Mouse (Mus musculus): ENCODE measurements around the gene Fam166a. TPM values are rescaled to one million over a fixed set of nuclear protein-coding genes. Genes with fewer than 3 reads are reported as not detected.
A peak's percentile ranks its signal among the peaks of the same experiment; 100 is the strongest.

The Fam166a gene
- polyA plus RNA-seq, 1 experiment from 2014 or later = 0.93 TPM

DNA sequence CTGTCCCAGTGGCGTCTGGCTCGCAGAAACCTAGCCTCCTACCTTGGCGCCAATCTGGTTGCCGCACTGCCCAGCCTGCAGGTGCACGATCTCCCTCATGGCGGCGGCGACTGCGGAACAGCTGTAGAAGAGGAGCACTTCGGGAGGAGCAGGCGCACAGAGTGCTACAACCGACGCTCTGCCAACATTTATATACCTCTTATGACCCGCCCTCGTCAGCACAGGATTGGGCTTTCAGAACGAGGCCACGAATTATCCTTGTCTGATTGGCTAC is 5.9 kb downstream of the Fam166a start, which contains the start of gene Tubb4b:
Gene Tubb4b, minus strand, starts transcription at position 211 of the 274 bp plus-strand sequence.
- 0% methylated on average over 17 of the region's 17 CpGs for WGBS

DNA sequence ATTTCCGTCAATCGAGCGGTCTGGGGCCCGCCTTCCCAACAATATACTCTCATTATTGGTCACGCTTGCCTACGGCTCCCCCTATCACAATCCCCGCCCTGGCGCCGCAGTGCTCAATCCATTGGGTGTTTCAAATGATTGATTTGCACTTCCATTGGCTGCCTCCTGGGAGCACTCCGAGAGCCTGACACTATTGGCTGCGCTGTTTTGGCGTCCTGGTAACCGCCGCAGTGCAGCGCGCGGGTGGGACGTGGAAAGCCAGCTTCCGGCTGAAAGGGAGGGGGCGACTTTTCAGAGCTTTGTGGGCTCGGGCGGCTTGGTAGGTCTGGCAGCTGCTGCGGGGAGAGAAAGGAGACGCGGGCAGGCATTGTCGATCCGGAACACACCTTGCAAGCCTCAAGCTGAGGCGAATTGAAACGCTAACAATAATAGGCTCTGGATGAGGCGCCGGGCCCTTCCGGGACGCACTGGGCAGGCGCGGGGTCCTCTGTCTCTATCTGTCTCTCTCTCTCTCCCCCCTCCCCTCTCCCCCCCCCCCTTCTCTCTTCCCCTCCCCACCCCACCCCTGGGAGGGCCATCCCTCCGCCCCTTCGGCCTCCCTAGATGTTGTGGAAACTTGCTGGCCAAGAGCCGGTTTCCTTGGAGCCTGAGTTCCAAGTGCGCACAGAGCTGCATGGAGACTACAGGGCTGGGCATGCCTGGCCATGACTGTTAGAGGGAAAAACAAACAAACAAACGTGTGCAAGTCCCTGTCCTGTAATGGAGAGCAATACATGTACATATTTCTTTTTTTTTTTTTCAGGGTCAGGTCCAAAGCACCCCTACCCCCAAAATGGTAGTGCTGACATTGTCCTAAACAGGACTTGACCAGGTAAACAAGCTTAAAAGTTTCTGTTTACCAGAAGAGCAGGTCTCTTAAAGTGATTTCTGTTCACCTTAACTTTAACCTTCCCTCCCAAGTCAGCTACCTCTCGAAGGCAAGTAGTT is 6.5 kb downstream of the Fam166a start:
- peak; percentile 93 for ATAC-seq (ENCODE audit: insufficient number of reproducible peaks, insufficient read depth, low FRiP score, low read depth)
- Histone ChIP-seq H3K27ac (replicated peaks in 1 of 2; ENCODE audit: control insufficient read depth in 1 of 2, insufficient read depth in 1 of 2, low read depth in 2 of 2, low read length in 2 of 2) (peak overlapping the region; percentile 97 to 100), H3K4me3 (ENCODE audit: control insufficient read depth in 1 of 2, insufficient read depth in 1 of 2, low read depth in 1 of 2, low read length in 2 of 2) (peak overlapping the region; percentile 71 to 91), H3K9ac (ENCODE audit: low read length) (peak overlapping the region; percentile 77), H3K4me2 (ENCODE audit: low read length) (peak overlapping the region; percentile 60), H3K9me3 (ENCODE audit: control insufficient read depth, low read length) (no peaks in the 10 kb centered on the region), H3K36me3 (ENCODE audit: control insufficient read depth, insufficient read depth, low read length) (peaks cover 20% of the 10 kb centered on the region), H3K4me1 (ENCODE audit: control insufficient read depth in 2 of 2, insufficient read depth in 2 of 2, low read length in 2 of 2) (peaks cover 5 to 21% of the 10 kb centered on the region in 2 experiments), H3K27me3 (ENCODE audit: control insufficient read depth, insufficient read depth, low read length) (peaks cover 3% of the 10 kb centered on the region; the same call in 1 of the 2 replicates)
- 2% methylated on average over 41 of the region's 41 CpGs for WGBS

More for the DNA sequence above, 5.9 kb downstream of the Fam166a start, which contains the start of gene Tubb4b:
- Histone ChIP-seq H3K4me2 (ENCODE audit: low read length) (peak within 1 kb of the TSS; percentile 96), H3K9me3 (ENCODE audit: control insufficient read depth, low read length) (no peaks in the 10 kb centered on the region), H3K36me3 (ENCODE audit: control insufficient read depth, insufficient read depth, low read length) (peaks cover 20% of the 10 kb centered on the region), H3K9ac (ENCODE audit: low read length) (peak within 1 kb of the TSS; percentile 84), H3K27ac (replicated peaks in 1 of 2; ENCODE audit: control insufficient read depth in 1 of 2, insufficient read depth in 1 of 2, low read depth in 2 of 2, low read length in 2 of 2) (peak within 1 kb of the TSS; percentile 97 to 100), H3K4me3 (ENCODE audit: control insufficient read depth in 1 of 2, insufficient read depth in 1 of 2, low read depth in 1 of 2, low read length in 2 of 2) (peak within 1 kb of the TSS; percentile 71 to 91), H3K4me1 (ENCODE audit: control insufficient read depth in 2 of 2, insufficient read depth in 2 of 2, low read length in 2 of 2) (peaks cover 5 to 21% of the 10 kb centered on the region in 2 experiments), H3K27me3 (ENCODE audit: control insufficient read depth, insufficient read depth, low read length) (no peaks in the 10 kb centered on the region)
- ATAC-seq (ENCODE audit: insufficient number of reproducible peaks, insufficient read depth, low FRiP score, low read depth) = no peak

DNA sequence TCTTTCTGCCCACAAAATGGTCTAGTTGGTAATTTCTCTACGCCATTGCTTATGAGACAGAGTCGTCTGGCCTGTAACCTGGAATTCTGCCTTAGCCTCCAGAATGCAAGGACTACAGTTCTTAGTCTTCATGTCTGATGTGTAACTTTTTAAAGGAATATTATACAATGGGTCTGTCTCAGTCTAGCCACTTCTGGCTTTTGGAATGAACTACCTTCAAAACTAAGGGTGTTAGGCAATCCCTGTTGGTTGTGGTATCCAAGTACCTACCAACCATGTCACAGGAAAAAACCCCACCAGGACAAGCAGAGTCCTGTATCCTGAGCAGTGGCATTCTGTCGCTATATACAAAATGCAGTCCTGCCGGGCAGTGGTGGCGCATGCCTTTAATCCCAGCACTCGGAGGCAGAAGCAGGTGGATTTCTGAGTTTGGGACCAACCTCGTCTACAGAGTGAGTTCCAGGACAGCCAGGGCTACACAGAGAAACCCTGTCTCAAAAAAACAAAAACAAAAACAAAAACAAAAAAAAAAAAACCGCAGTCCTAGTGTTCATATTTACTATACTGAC is 7.3 kb downstream of the Fam166a start:
- Histone ChIP-seq H3K9me3 (ENCODE audit: control insufficient read depth, low read length) (no peaks in the 10 kb centered on the region), H3K4me1 (ENCODE audit: control insufficient read depth in 2 of 2, insufficient read depth in 2 of 2, low read length in 2 of 2) (peaks cover 5 to 21% of the 10 kb centered on the region in 2 experiments), H3K4me2 (ENCODE audit: low read length) (peak overlapping the region; percentile 60), H3K27me3 (ENCODE audit: control insufficient read depth, insufficient read depth, low read length) (peaks cover 11% of the 10 kb centered on the region), H3K36me3 (ENCODE audit: control insufficient read depth, insufficient read depth, low read length) (peaks cover 20% of the 10 kb centered on the region), H3K4me3 (ENCODE audit: control insufficient read depth in 1 of 2, insufficient read depth in 1 of 2, low read depth in 1 of 2, low read length in 2 of 2) (peak overlapping the region in 1 of 2 experiments; percentile 71; a peak in 2 of 4 replicates), H3K9ac (ENCODE audit: low read length) (peak overlapping the region; percentile 77), H3K27ac (replicated peaks in 1 of 2; ENCODE audit: control insufficient read depth in 1 of 2, insufficient read depth in 1 of 2, low read depth in 2 of 2, low read length in 2 of 2) (peak overlapping the region; percentile 88 to 97)
- 68% methylated on average over 8 of the region's 8 CpGs for WGBS
- ATAC-seq (ENCODE audit: insufficient number of reproducible peaks, insufficient read depth, low FRiP score, low read depth) = no peak

DNA sequence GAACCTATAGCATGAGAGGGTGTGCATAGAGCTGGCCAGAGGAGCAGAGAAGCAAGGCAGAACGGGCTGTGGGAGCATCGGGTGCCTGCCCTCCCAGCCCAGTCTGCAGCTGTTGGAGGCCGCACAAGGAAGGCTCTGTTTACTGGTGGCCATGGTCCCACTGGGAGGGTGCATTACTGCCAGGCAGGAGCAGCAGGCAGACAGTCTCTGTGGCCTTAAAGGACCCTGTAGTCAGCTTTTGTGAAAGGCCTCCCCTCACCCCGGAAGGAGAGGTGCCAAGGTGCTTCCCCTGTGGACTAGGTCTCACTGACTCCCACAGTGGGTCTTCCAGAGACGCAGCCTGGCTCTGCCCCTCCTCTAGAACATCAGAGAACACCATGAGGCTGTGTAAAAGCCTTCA is 8.3 kb downstream of the Fam166a start:
- H3K4me1 ChIP-seq (ENCODE audit: control insufficient read depth in 2 of 2, insufficient read depth in 2 of 2, low read length in 2 of 2) = peaks cover 5 to 21% of the 10 kb centered on the region in 2 experiments
- H3K27ac ChIP-seq (replicated peaks in 1 of 2; ENCODE audit: control insufficient read depth in 1 of 2, insufficient read depth in 1 of 2, low read depth in 2 of 2, low read length in 2 of 2) = no peak overlapping the region
- no peak overlapping the region for H3K4me2 ChIP-seq (ENCODE audit: low read length)
- no peaks in the 10 kb centered on the region for H3K9me3 ChIP-seq (ENCODE audit: control insufficient read depth, low read length)
- WGBS = 75% methylated on average over 5 of the region's 5 CpGs
- H3K4me3 ChIP-seq (ENCODE audit: control insufficient read depth in 1 of 2, insufficient read depth in 1 of 2, low read depth in 1 of 2, low read length in 2 of 2) = no peak overlapping the region
- H3K27me3 ChIP-seq (ENCODE audit: control insufficient read depth, insufficient read depth, low read length) = peaks cover 20% of the 10 kb centered on the region
- H3K36me3 ChIP-seq (ENCODE audit: control insufficient read depth, insufficient read depth, low read length) = peaks cover 11% of the 10 kb centered on the region
- ATAC-seq (ENCODE audit: insufficient number of reproducible peaks, insufficient read depth, low FRiP score, low read depth) = no peak
- H3K9ac ChIP-seq (ENCODE audit: low read length) = no peak overlapping the region

DNA sequence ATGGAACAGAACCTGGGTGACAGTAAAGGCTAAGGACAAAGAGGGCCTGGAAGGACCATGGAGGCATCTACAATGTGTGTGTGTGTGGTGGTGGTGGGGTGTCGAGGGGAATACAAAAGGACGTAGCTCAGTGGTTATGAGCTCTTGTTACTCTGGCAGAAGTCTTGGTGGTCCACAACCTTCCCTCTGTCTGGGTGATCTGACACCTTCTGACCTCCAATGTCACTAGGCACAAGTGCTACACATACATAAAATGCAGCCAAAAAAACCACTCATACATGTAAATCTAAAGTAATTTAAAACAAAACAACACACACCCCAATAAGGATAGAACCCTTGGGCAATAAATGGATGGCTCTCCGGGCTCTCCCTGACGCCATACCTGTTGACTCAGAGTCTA is 8.9 kb downstream of the Fam166a start:
- Histone ChIP-seq H3K4me1 (ENCODE audit: control insufficient read depth in 2 of 2, insufficient read depth in 2 of 2, low read length in 2 of 2) (peaks cover 5 to 21% of the 10 kb centered on the region in 2 experiments), H3K27ac (replicated peaks in 1 of 2; ENCODE audit: control insufficient read depth in 1 of 2, insufficient read depth in 1 of 2, low read depth in 2 of 2, low read length in 2 of 2) (no peak overlapping the region), H3K27me3 (ENCODE audit: control insufficient read depth, insufficient read depth, low read length) (peaks cover 22% of the 10 kb centered on the region), H3K4me2 (ENCODE audit: low read length) (no peak overlapping the region), H3K36me3 (ENCODE audit: control insufficient read depth, insufficient read depth, low read length) (peaks cover 6% of the 10 kb centered on the region; the same call in 1 of the 2 replicates), H3K9me3 (ENCODE audit: control insufficient read depth, low read length) (no peaks in the 10 kb centered on the region), H3K4me3 (ENCODE audit: control insufficient read depth in 1 of 2, insufficient read depth in 1 of 2, low read depth in 1 of 2, low read length in 2 of 2) (no peak overlapping the region), H3K9ac (ENCODE audit: low read length) (no peak overlapping the region)
- no peak for ATAC-seq (ENCODE audit: insufficient number of reproducible peaks, insufficient read depth, low FRiP score, low read depth)
- WGBS = 92% methylated on average over 4 of the region's 4 CpGs

DNA sequence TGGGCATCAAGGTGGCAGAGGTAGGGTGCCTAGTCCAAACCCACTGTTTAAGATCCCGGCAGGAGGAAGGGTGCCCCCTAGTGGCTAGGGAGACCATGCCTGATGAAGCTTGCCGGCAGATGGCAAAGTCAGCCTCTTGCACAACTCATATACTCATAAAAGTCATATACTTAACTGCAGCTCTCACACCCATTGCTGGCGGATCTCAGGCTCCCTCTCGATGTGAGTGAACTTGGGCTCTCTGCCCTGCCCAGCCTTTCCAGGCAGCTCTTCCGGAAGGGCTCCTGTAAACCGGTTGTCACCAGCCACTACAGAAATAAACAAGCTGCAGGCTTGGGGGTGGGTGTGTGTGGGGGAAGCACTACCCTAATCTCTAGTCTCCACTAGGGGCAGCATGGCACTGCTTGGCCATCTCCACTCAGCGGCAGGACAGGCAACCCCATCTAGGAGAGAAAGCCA is 9.9 kb downstream of the Fam166a start:
- under 1% methylated on average over 7 of the region's 7 CpGs for WGBS
- peak overlapping the region; percentile 55 for H3K9ac ChIP-seq (ENCODE audit: low read length)
- 0 out of 2 replicates have a peak, but pooled peaks have one; percentile 16 for ATAC-seq (ENCODE audit: insufficient number of reproducible peaks, insufficient read depth, low FRiP score, low read depth)

DNA sequence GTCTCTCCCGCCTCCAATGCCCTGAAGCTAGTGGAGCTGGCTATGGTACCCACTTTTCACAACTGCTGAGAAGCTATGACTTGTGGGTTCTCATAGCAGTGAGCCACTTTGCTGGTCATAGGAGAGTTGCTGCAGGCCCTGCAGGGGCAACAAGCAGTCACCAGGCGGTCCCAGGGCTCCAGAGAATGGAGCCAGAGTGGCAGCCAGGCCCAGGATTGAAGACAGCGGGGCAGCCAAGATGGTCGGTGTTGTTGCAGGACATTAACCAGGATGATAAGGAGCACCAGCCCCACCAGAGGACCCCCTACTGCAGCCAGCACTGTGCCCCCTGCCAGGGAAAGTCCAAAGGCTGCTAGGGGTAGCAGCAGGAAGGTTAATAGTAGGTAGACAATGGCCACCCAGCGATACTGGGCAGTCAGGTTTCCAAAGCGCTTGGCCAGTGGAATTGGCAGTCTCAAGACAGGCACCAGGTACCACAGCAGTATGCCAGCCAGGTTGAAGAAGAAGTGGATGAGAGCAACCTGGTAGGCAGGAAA is 10.5 kb downstream of the Fam166a start:
- H3K9ac ChIP-seq (ENCODE audit: low read length) = no peak overlapping the region
- peak overlapping the region; percentile 62 for H3K4me2 ChIP-seq (ENCODE audit: low read length)
- WGBS = 62% methylated on average over 6 of the region's 6 CpGs
- no peaks in the 10 kb centered on the region for H3K36me3 ChIP-seq (ENCODE audit: control insufficient read depth, insufficient read depth, low read length)
- H3K9me3 ChIP-seq (ENCODE audit: control insufficient read depth, low read length) = no peaks in the 10 kb centered on the region
- H3K27me3 ChIP-seq (ENCODE audit: control insufficient read depth, insufficient read depth, low read length) = peaks cover 22% of the 10 kb centered on the region
- no peak overlapping the region for H3K27ac ChIP-seq (replicated peaks in 1 of 2; ENCODE audit: control insufficient read depth in 1 of 2, insufficient read depth in 1 of 2, low read depth in 2 of 2, low read length in 2 of 2)
- H3K4me3 ChIP-seq (ENCODE audit: control insufficient read depth in 1 of 2, insufficient read depth in 1 of 2, low read depth in 1 of 2, low read length in 2 of 2) = no peak overlapping the region
- no peak for ATAC-seq (ENCODE audit: insufficient number of reproducible peaks, insufficient read depth, low FRiP score, low read depth)
- peaks cover 3 to 16% of the 10 kb centered on the region in 2 experiments for H3K4me1 ChIP-seq (ENCODE audit: control insufficient read depth in 2 of 2, insufficient read depth in 2 of 2, low read length in 2 of 2)

More for the DNA sequence above, 9.9 kb downstream of the Fam166a start:
- H3K4me2 ChIP-seq (ENCODE audit: low read length) = peak overlapping the region; percentile 62
- peaks cover 1% of the 10 kb centered on the region; the same call in 1 of the 2 replicates for H3K36me3 ChIP-seq (ENCODE audit: control insufficient read depth, insufficient read depth, low read length)
- H3K9me3 ChIP-seq (ENCODE audit: control insufficient read depth, low read length) = no peaks in the 10 kb centered on the region
- H3K27me3 ChIP-seq (ENCODE audit: control insufficient read depth, insufficient read depth, low read length) = peaks cover 22% of the 10 kb centered on the region
- peaks cover 3 to 18% of the 10 kb centered on the region in 2 experiments for H3K4me1 ChIP-seq (ENCODE audit: control insufficient read depth in 2 of 2, insufficient read depth in 2 of 2, low read length in 2 of 2)
- peak overlapping the region; percentile 26 to 32 for H3K4me3 ChIP-seq (ENCODE audit: control insufficient read depth in 1 of 2, insufficient read depth in 1 of 2, low read depth in 1 of 2, low read length in 2 of 2)
- peak overlapping the region; percentile 65 to 73 for H3K27ac ChIP-seq (replicated peaks in 1 of 2; ENCODE audit: control insufficient read depth in 1 of 2, insufficient read depth in 1 of 2, low read depth in 2 of 2, low read length in 2 of 2)
